Mouse (Mus musculus) adrenal gland, postnatal 4 days (tissue): ENCODE measurements around the gene Dennd1b. TPM values are rescaled to one million over a fixed set of nuclear protein-coding genes. Genes with fewer than 3 reads are reported as not detected.
A peak's percentile ranks its signal among the peaks of the same experiment; 100 is the strongest.

Experiments
- DNase-seq, 2 experiments: peaks; one replicate each; pipeline ENCODE4 v3.0.0; 2021 to 2022; ENCODE audit warnings: low spot score in 2 of 2, mixed read lengths in 2 of 2
- total RNA-seq, 2 experiments: library from RNA; stranded (reverse); gene quantifications; 2 replicates each; pipeline ENCODE4 v1.2.3; 2021

Dennd1b gene
- total RNA-seq, 2 experiments from 2014 or later: 25.0 to 26.2 TPM

GRCm38 (mm10) chr1:139174058-139174832 lies 211.0 kb downstream of the Dennd1b start:
- no peak for DNase-seq

- no peak for DNase-seq
Measured at GRCm38 (mm10) chr1:139179707-139180106, 216.5 kb downstream of the Dennd1b start.

GRCm38 (mm10) chr1:139180481-139181149 lies 217.4 kb downstream of the Dennd1b start:
- no peak for DNase-seq

- DNase-seq: no peak
Measured at GRCm38 (mm10) chr1:139192635-139193034, 229.4 kb downstream of the Dennd1b start.

GRCm38 (mm10) chr1:139194011-139194410 lies 230.8 kb downstream of the Dennd1b start:
- DNase-seq: no peak

- no peak for DNase-seq
Measured at GRCm38 (mm10) chr1:139194428-139195028, 231.3 kb downstream of the Dennd1b start.

- DNase-seq: no peak
Measured at GRCm38 (mm10) chr1:139203026-139203425, 239.8 kb downstream of the Dennd1b start.

- DNase-seq: no peak
Measured at GRCm38 (mm10) chr1:139206259-139206658, 243.0 kb downstream of the Dennd1b start.

GRCm38 (mm10) chr1:139209796-139210195 lies 246.6 kb downstream of the Dennd1b start:
- DNase-seq: peak in 1 of 2 experiments; percentile 28

GRCm38 (mm10) chr1:139210505-139210904 lies 247.3 kb downstream of the Dennd1b start:
- DNase-seq: no peak

- DNase-seq: no peak
Measured at GRCm38 (mm10) chr1:139215311-139215710, 252.1 kb downstream of the Dennd1b start.

- no peak for DNase-seq
Measured at GRCm38 (mm10) chr1:139223804-139224203, 260.6 kb downstream of the Dennd1b start.

- no peak for DNase-seq
Measured at GRCm38 (mm10) chr1:139224309-139224949, 261.2 kb downstream of the Dennd1b start.

Other genes starting within 250 kb of the Dennd1b start
- 1 to 10 TPM in 1 of 2 experiments, under 1 TPM in 1; 0.31 to 1.1 TPM for gene Lhx9, start 114.9 kb upstream of the Dennd1b start, total RNA-seq
- gene 2310009B15Rik, start 106.6 kb upstream of the Dennd1b start, total RNA-seq: 10 to 100 TPM; 28.9 to 29.2 TPM